Mouse (Mus musculus) erythroblast, embryonic 14.5 days (primary cell): Measurements from ENCODE around the gene Ppt2.

Experiments used
- GATA1 ChIP-seq: IDR thresholded peaks from 2 replicates; pipeline ENCODE4 v1.6.1; 2012; ENCODE audit warnings: low read length, inconsistent platforms, mixed read lengths
- TAL1 ChIP-seq: IDR thresholded peaks from 3 replicates; pipeline ENCODE4 v1.6.1; 2012; ENCODE audit warnings: low read length, inconsistent platforms, mixed read lengths

GRCm38 (mm10) chr17:34655160-34655559 is 26.9 kb upstream of the Ppt2 start:
- TF ChIP-seq GATA1 = no peak
- no peak for TF ChIP-seq TAL1
